Mouse (Mus musculus) frontal cortex, adult 2 months (tissue): ENCODE results near the gene Gm27021. TPM values are rescaled to one million over a fixed set of nuclear protein-coding genes. Genes with fewer than 3 reads are reported as not detected.

Experiments used
- DNase-seq, 2 experiments: peaks; one replicate each; pipeline ENCODE4 v3.0.0; 2022; ENCODE audit warnings: low spot score in 1 of 2; ENCODE audit errors: extremely low spot score in 1 of 2
- polyA plus RNA-seq: library from polyadenylated mRNA; depleted of rRNA; stranded (reverse); fragments of >200 nt; gene quantifications from 2 replicates; pipeline ENCODE4 v1.2.3, GENCODE M21; 2012; rRNA removed

The Gm27021 gene
- polyA plus RNA-seq, 1 experiment: 2.6 TPM

GRCm38 (mm10) chr8:120569939-120570715 lies 97.8 kb downstream of the Gm27021 start:
- peak in 1 of 2 experiments; percentile 91 for DNase-seq

DNA sequence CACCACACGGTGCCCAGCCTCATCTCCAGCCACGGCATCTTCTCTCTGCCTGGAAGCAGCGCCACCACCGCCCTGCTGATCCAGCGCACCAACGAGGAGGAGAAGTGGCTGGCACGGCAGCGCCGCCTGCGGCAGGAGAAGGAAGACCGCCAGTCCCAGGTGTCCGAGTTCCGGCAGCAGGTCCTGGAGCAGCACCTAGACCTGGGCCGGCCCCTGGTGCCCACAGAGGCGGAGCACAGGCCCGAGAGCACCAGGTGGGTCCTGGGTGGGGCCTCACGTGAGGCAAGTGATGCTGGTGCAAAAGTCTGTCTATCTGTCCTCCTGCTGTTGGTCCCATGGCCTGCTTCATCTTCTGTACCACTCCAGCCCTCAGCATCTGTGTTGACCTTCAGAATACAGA lies 98.8 kb downstream of the Gm27021 start:
- DNase-seq: no peak

DNA sequence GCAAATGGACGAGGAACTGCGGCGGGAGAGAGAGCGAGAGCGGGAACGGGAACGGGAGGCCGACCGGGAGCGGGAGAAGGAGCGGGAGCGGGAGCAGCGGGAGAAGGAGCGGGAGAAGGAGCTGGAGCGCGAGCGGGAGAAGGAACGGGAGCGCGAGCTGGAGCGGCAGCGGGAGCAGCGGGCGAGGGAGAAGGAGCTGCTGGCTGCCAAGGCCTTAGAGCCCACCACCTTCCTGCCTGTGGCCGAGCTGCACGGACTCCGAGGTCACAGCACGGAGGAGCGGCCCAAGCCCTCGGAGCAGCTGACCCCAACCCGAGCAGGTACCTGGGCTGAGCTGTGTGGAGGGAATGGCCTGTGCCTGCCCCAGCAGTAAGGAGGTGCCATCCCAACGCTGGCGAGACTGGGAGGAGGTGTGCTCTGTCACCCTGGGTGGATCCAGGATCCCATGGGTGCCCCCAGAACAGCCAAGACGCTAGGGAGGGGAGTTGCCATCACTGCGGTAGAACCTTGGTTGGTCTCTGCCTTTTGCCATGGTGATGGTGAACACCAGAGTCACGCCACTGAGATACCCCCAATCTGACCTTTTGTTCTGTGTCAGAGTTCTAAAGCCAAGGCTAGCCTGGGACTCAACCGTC lies 99.6 kb downstream of the Gm27021 start:
- no peak for DNase-seq

DNA sequence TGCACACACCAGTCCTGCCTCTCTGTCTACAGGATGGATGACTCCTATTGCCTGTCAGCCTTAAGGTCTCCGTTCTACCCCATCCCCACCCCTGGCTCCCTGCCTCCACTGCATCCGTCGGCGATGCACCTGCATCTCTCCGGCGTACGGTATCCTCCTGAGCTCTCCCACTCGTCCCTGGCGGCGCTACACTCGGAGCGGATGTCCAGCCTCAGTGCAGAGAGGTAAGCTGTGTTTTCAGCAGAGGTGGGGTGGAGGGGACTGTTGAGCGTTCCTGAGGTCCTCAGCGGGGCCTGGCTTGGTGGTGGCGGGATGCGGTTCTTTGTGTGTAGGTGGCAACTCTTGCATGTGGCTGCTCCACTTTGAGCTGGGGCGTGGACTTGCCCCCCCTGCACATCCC lies 100.1 kb downstream of the Gm27021 start:
- DNase-seq: no peak

DNA sequence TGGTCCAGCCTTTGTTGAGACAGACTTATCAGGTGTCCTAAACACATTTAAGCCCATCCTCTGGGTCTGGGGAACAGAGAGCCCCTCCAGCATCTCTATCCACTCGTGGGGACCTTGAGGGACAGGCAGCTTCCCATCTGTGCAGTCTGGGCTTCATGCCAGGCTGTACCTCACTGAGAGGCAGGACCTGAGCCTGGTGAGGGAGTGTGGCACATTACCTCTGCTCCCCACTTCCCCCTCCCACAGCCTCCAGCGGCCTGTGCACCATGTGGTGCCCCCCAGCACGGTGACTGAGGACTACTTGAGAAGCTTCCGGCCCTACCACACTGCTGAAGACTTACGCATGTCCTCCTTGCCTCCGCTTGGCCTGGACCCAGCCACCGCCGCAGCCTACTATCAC lies 101.2 kb downstream of the Gm27021 start:
- no peak for DNase-seq

GRCm38 (mm10) chr8:120565151-120565711 lies 102.6 kb downstream of the Gm27021 start:
- no peak for DNase-seq

DNA sequence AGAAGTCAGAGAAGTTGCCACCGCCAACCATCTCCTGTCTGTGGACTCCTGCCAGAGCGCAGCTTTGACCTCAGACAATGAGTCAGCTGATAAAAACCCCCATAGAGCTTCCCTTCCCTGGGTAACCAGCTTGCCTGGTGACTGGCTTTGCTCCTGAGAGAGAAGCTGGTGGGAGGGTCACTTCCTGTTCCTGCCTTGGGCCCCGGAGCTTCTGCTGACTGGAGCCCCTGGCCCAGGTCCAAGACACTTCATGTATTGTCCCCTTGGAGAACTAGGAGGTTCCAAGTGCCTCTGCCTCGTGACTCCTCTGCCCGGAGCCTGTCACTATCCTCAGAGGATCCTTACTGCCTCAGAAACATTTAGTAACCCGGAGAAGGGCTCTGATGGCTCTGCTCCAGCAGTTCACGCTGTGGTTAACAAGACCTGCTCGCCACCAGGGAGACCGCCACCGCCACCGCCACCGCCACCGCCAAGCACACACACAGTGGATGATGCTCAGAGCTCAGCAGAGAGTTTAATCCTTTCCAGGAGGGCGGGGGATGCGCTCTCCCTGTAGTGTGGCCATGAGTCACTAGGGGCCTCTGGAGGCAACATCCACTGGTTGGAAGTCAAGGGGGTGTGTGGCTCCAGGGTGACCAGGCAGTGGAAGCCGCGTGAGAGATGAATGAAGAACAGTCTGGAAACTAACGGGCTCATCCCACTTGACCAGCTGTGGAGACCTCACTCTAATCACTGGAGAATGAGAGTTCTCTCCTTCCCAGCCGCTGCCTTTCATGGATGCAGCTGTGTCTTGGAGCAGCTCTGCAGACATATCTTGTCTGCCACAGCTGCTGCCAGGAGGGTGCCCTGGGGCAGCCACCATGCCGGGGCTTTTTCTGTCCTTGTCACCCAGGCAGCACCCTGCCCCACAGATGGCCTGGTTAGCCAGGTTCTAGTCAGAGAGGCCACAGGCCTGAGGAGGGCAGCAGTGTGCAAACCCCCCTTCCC lies 103.7 kb downstream of the Gm27021 start:
- peak; percentile 67 to 72 for DNase-seq

DNA sequence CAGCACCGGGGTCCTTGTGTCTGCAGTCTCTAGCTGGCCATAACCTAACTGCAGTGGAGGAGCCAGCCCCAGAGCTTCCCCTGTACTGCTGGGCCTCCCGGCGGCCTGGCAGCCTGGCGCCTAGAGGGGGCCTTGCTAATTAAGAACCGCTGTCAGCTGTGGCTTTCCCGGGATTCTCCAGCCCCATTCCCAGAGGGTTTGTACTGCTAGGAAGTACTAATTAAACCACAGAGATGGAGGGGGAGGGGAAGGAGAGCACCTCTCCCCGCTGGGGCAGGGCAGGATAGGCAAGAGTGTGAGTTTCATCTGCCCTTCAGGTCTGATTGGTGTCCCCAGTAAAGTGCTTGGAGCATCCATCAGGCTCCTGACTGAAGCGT lies 104.5 kb downstream of the Gm27021 start:
- DNase-seq: no peak

DNA sequence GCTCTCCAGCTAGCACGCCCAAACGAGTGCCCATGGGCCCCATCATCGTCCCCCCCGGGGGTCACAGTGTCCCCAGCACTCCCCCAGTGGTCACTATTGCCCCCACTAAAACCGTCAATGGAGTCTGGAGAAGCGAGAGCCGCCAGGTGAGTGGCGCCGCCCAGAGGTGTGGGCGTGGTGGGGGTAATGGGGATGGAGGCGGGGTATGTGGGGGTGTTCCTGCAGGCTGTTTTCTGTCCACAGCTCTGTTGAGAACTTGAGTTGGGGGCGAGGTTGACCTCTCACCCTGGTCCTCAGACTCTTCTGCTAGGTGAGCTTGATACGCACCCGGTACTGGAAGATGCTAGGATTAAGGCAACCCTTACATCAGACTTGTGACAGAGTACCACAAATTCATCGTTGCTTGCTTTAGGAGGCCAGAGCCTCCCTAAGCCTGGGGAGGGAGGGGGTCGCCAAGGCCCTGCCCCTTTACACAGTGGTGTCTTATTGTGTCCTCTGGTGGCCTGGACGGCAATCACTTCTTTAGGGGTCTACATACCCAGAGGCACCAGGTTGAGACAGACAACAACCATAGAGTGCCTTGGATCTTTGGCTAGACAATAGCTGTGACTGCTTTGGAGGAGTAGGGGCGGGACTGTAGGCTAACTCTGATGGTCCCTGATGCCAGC lies 105.1 kb downstream of the Gm27021 start:
- no peak for DNase-seq

- peak in 1 of 2 experiments; percentile 60 for DNase-seq
These were observed 106.1 kb downstream of the Gm27021 start for GRCm38 (mm10) chr8:120561539-120562435.

DNA sequence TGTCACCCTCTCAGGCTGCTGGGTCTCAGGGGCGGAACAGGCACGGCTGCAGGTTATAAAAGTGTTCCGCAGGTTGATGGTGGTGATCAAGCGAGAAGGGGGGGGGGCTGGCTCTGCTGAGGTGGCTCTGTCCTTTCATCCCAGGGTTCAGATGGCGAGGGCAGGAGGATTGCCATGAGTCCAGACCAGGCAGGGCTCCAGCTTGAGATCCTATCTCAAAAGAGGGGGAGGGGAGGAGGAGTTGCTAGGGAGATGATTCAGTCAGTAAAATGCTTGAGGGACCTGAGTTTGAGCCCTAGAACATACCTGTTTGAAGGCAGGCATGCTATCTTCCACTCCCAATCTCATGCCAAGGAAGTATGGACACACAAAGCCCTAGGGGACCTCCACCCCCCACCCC lies 107.3 kb downstream of the Gm27021 start:
- no peak for DNase-seq

- no peak for DNase-seq
These were observed 108.2 kb downstream of the Gm27021 start for GRCm38 (mm10) chr8:120559654-120560053.

Other genes starting within 250 kb of the Gm27021 start
- gene Gins2, start 78.8 kb downstream of the Gm27021 start, polyA plus RNA-seq: 3.1 and 3.2 TPM in 2 replicates
- gene 1190005I06Rik, start 20.4 kb downstream of the Gm27021 start, polyA plus RNA-seq: 7.7 TPM in 2 replicates
- 2,082 and 2,130 TPM in 2 replicates for gene Cox4i1, start 143 bp upstream of the Gm27021 start, polyA plus RNA-seq
- 53.2 and 59.4 TPM in 2 replicates for gene Emc8, start 494 bp upstream of the Gm27021 start, polyA plus RNA-seq
- 4.0 and 4.5 TPM in 2 replicates for gene Irf8, start 68.3 kb upstream of the Gm27021 start, polyA plus RNA-seq